Mouse (Mus musculus) spleen, adult 2 months (tissue): Measurements from ENCODE around the gene Sf1. TPM values are rescaled to one million over a fixed set of nuclear protein-coding genes. Genes with fewer than 3 reads are reported as not detected.

Experiments
- DNase-seq, 2 experiments: peaks; one replicate each; pipeline versions ENCODE4 v3.0.0 to v3.0.0-alpha.2; 2012 to 2021; ENCODE audit warnings: low spot score in 2 of 2, low read depth in 1 of 2
- H3K27ac ChIP-seq: fragments of 200-500 bp; 2 replicates; pipeline ENCODE4 v1.5.1; 2012; ENCODE audit warnings: low read length, inconsistent platforms; ENCODE audit not compliant: insufficient read depth
- H3K27me3 ChIP-seq: fragments of 200-500 bp; 2 replicates; pipeline ENCODE4 v1.6.1; 2012; ENCODE audit warnings: mild to moderate bottlenecking, moderate library complexity, low read length, inconsistent platforms; ENCODE audit not compliant: control insufficient read depth, insufficient read depth
- H3K36me3 ChIP-seq: fragments of 200-500 bp; 2 replicates; pipeline ENCODE4 v1.6.1; 2012; ENCODE audit warnings: mild to moderate bottlenecking, low read length, inconsistent platforms; ENCODE audit not compliant: control insufficient read depth, insufficient read depth
- H3K4me1 ChIP-seq: fragments of 200-500 bp; 2 replicates; pipeline ENCODE4 v1.6.1; 2011; ENCODE audit warnings: inconsistent platforms; ENCODE audit not compliant: control insufficient read depth, insufficient read depth, insufficient read length
- H3K4me3 ChIP-seq: fragments of 200-500 bp; 2 replicates; pipeline ENCODE4 v1.5.1; 2011; ENCODE audit warnings: mild to moderate bottlenecking, inconsistent platforms; ENCODE audit not compliant: insufficient read depth, insufficient read length; ENCODE audit errors: extremely low read depth
- CTCF ChIP-seq: fragments of 200-500 bp; IDR thresholded peaks from 2 replicates; pipeline ENCODE4 v1.5.1; 2011; ENCODE audit warnings: mild to moderate bottlenecking, inconsistent platforms; ENCODE audit not compliant: insufficient read depth, insufficient read length, insufficient replicate concordance; ENCODE audit errors: extremely low read depth
- POLR2A ChIP-seq: fragments of 200-500 bp; IDR thresholded peaks from 2 replicates; pipeline ENCODE4 v1.6.1; 2011; ENCODE audit warnings: low read depth, low read length, inconsistent platforms
- WGBS: fragments of 180-500 bp; shearing (Covaris S2); methylation state at CpG from one replicate; pipeline ENCODE4 v1.1.7; 2018; 5-methylcytosine and 5-hydroxymethylcytosine counted together
- polyA plus RNA-seq: library from polyadenylated mRNA; depleted of rRNA; stranded (reverse); fragments of >200 nt; gene quantifications from 2 replicates; pipeline ENCODE4 v1.2.3, GENCODE M21; 2012

Gene Sf1
- polyA plus RNA-seq, 1 experiment = 177 TPM

DNA sequence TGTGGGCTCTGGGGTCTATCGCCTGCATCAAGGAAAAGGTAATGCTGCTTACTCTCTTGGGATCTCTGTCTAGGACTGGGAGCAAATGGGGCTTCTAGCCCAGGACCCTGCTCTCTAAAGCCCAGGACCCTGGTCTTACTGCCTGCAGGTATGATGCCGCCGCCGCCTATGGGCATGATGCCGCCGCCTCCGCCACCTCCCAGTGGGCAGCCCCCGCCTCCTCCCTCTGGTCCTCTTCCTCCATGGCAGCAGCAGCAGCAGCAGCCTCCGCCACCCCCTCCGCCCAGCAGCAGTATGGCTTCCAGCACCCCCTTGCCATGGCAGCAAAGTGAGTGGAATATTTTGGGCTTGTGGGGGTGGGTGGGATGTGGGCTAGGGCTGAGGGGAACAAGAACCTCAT, 11.1 kb downstream of the Sf1 start:
- H3K27me3 ChIP-seq = no peaks in the 10 kb centered on the region
- H3K4me3 ChIP-seq = no peak overlapping the region
- no peak overlapping the region for H3K27ac ChIP-seq
- H3K36me3 ChIP-seq = peaks cover 80% of the 10 kb centered on the region
- no peak for DNase-seq
- no peak for TF ChIP-seq CTCF
- no peak for TF ChIP-seq POLR2A
- H3K4me1 ChIP-seq = peaks cover 2% of the 10 kb centered on the region; the same call in 1 of the 2 replicates
- WGBS = 97% methylated on average over 10 of the region's 10 CpGs

DNA sequence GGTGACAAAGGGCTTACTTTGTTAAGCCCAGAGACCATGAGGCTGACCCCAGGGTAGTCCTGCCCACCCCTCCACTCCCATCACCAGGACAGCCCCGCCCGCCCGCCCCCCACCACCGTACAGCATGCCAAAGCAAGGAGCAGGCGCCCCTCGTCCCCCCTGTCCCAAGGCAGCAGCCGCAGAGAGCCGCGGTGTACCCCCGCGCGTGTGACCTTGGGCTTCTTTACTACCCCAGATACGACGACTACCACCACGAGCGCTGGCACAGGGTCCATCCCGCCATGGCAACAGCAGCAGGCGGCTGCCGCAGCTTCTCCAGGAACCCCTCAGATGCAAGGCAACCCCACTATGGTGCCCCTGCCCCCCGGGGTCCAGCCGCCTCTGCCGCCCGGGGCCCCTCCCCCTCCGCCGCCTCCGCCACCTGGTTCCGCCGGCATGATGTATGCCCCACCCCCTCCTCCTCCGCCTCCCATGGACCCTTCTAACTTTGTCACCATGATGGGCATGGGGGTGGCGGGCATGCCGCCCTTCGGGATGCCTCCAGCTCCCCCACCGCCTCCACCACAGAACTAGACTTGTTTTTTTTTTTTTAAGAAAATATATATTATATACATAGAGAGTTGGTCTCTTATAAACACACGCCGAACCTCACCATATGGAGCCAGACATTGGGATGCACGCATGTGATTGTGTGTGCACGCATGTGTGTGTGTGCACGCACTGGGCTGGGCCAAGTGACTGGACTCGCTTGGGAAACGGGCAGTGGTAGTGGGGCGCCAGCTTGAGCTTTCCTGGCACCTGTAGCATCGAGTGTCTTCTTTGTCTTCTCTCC, 12.1 kb downstream of the Sf1 start:
- TF ChIP-seq POLR2A = no peak
- TF ChIP-seq CTCF = no peak
- Histone ChIP-seq H3K4me1 (peaks cover 2% of the 10 kb centered on the region; the same call in 1 of the 2 replicates), H3K4me3 (no peak overlapping the region), H3K27ac (no peak overlapping the region), H3K27me3 (no peaks in the 10 kb centered on the region), H3K36me3 (peaks cover 73% of the 10 kb centered on the region)
- 96% methylated on average over 38 of the region's 42 CpGs for WGBS
- DNase-seq = no peak

DNA sequence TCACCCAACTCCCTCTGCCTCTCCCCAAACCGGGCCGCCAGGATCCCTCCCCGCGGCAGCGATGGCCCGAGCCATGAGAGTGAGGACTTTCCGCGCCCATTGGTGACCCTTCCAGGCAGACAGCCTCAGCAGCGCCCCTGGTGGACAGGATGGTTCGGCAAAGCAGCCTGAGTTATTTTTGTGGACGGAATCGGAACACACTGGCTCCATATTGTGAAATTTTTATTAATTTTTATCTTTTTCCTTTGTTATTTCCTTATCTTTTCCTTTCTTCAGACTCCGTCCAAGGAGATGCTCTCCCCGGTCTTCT, 12.7 kb downstream of the Sf1 start:
- no peaks in the 10 kb centered on the region for H3K27me3 ChIP-seq
- WGBS = 88% methylated on average over 14 of the region's 14 CpGs
- peaks cover 2% of the 10 kb centered on the region; the same call in 1 of the 2 replicates for H3K4me1 ChIP-seq
- TF ChIP-seq CTCF (peak; percentile 33; the same call in 1 of the 2 replicates), POLR2A (no peak)
- H3K36me3 ChIP-seq = peaks cover 68% of the 10 kb centered on the region
- no peak for DNase-seq
- no peak overlapping the region for H3K4me3 ChIP-seq
- H3K27ac ChIP-seq = no peak overlapping the region

DNA sequence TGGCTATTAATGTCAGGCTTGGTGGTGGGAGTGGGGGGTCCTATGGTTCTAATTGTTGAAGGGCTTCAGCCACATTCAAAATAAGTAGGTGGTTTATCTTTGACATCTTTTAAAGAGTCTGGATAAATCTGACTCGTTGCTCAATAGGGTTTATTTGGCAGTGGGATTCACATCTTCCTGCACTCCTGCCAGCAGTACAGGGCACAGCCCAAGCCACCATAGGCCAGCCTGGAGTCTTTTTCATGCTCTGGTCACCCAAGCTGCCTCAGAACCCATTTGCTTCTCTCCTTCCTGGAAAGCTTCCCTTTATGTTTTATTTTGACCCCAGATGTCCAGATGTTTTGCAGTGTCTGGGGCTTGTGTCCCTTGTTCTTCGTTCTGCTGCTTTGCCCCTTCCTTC, 13.2 kb downstream of the Sf1 start:
- 80% methylated on average over 2 of the region's 2 CpGs for WGBS
- H3K4me1 ChIP-seq = peaks cover 2% of the 10 kb centered on the region; the same call in 1 of the 2 replicates
- H3K4me3 ChIP-seq = no peak overlapping the region
- no peak for TF ChIP-seq CTCF
- TF ChIP-seq POLR2A = no peak
- peaks cover 63% of the 10 kb centered on the region for H3K36me3 ChIP-seq
- H3K27me3 ChIP-seq = no peaks in the 10 kb centered on the region
- no peak for DNase-seq
- no peak overlapping the region for H3K27ac ChIP-seq

DNA sequence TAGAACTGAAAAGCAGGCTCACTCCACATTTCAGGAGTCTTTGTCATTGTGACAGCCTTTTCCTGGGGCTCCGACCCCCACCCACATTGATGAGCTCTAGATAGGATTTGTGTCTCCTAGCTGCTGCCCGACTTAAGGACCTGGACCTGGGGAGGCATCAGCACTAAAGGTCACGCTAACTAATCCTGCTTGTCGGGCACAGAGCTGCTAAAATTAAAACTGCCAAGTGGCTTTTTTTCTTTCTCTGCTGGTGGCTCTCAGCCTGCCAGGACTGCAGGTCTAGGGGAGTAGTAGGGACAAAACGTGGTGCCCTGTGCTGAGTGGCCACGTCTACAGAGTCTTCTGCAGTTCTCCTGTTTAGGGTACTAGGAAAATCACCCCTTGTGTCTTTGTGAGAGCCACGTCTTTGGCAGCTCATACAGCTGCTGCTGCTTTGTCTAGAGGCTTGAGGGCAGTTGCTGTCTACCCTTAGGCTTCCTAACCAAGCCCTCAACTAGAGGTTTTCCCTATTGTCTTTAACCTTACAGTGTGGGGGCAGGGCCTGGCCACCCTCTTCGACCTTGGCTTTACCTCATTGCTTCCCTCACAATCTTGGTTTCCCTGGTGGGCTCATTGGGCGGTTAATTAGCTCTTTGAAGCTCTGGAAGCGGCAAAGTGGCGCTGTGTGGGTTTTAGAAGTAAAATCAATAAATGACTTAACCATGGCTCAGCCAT, 14.0 kb downstream of the Sf1 start:
- TF ChIP-seq POLR2A (no peak), CTCF (no peak)
- WGBS = 87% methylated on average over 11 of the region's 11 CpGs
- Histone ChIP-seq H3K4me3 (no peak overlapping the region), H3K36me3 (peaks cover 55% of the 10 kb centered on the region), H3K27ac (no peak overlapping the region), H3K4me1 (peaks cover 2% of the 10 kb centered on the region; the same call in 1 of the 2 replicates), H3K27me3 (no peaks in the 10 kb centered on the region)
- DNase-seq = no peak

DNA sequence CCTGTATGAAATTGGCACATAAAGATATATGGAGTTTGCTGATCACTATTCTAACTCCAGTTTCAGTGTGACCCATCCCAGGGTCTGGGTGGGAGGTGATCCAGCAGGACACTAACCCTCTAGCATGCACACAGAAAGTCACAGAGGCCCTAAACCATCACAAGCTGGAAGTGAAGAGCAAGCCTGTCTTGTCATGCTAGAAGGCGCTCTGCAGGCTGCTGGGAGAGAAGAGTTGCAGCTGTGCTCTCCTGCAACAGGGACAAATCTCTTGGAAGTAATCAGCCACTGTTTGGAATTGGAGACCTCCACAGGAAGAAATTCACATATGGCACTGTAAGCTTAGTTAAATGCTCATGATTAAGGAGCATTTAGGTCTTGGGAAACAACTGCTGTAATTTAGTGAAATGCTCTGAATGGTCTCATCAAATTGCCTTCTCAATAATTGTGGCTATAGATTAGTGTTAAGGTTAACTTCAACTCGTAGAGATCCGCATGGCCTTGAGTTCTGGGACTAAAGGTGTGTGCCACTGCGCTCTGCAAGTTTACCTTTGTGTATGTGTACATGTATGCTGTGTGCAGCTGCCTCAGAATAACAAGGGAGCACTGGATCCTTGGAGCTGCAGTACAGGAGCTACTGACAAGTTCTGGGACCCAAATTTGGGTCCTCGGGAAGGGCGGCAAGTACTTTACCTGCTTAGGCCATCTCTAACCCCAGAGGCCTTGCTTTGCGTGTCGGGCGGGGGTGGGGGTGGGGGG, 17.1 kb downstream of the Sf1 start:
- no peak overlapping the region for H3K27ac ChIP-seq
- H3K4me3 ChIP-seq = no peak overlapping the region
- H3K4me1 ChIP-seq = peaks cover 14% of the 10 kb centered on the region; the same call in 1 of the 2 replicates
- TF ChIP-seq CTCF (no peak), POLR2A (no peak)
- H3K27me3 ChIP-seq = no peaks in the 10 kb centered on the region
- DNase-seq = no peak
- WGBS = 92% methylated on average over 9 of the region's 9 CpGs
- H3K36me3 ChIP-seq = peaks cover 27% of the 10 kb centered on the region
